Mouse (Mus musculus) kidney, postnatal 4 days (tissue): ENCODE measurements around the gene Hs3st2.

Source experiments
- DNase-seq, 2 experiments: peaks; one replicate each; pipeline ENCODE4 v3.0.0; 2021; ENCODE audit warnings: mixed read lengths in 2 of 2

Hs3st2 gene

GRCm38 (mm10) chr7:121460626-121461025 lies 69.0 kb downstream of the Hs3st2 start:
- DNase-seq, result no peak

- no peak for DNase-seq
Measured at GRCm38 (mm10) chr7:121464441-121464840, 72.8 kb downstream of the Hs3st2 start.

- DNase-seq, result no peak
Measured at GRCm38 (mm10) chr7:121465111-121465510, 73.5 kb downstream of the Hs3st2 start.

GRCm38 (mm10) chr7:121466331-121466730 lies 74.7 kb downstream of the Hs3st2 start:
- DNase-seq, result no peak

- peak; percentile 21 to 37 for DNase-seq
Measured at GRCm38 (mm10) chr7:121469435-121469834, 77.8 kb downstream of the Hs3st2 start.

- peak in 1 of 2 experiments; percentile 17 for DNase-seq
Measured at GRCm38 (mm10) chr7:121478302-121478701, 86.6 kb downstream of the Hs3st2 start.

- no peak for DNase-seq
Measured at GRCm38 (mm10) chr7:121480106-121480505, 88.4 kb downstream of the Hs3st2 start.

- no peak for DNase-seq
Measured at GRCm38 (mm10) chr7:121484590-121484989, 92.9 kb downstream of the Hs3st2 start.

- DNase-seq, result peak; percentile 24 to 33
Measured at GRCm38 (mm10) chr7:121485266-121485665, 93.6 kb downstream of the Hs3st2 start.

- no peak for DNase-seq
Measured at GRCm38 (mm10) chr7:121487291-121487690, 95.6 kb downstream of the Hs3st2 start.

GRCm38 (mm10) chr7:121489401-121489800 lies 97.7 kb downstream of the Hs3st2 start:
- no peak for DNase-seq

GRCm38 (mm10) chr7:121491455-121492005 lies 99.9 kb downstream of the Hs3st2 start:
- no peak for DNase-seq

- DNase-seq, result no peak
Measured at GRCm38 (mm10) chr7:121500516-121500915, 108.9 kb downstream of the Hs3st2 start.

GRCm38 (mm10) chr7:121501666-121502065 lies 110.0 kb downstream of the Hs3st2 start:
- no peak for DNase-seq

GRCm38 (mm10) chr7:121516727-121517126 lies 125.1 kb downstream of the Hs3st2 start:
- DNase-seq, result no peak

- no peak for DNase-seq
Measured at GRCm38 (mm10) chr7:121517165-121517591, 125.5 kb downstream of the Hs3st2 start.

- no peak for DNase-seq
Measured at GRCm38 (mm10) chr7:121522125-121522524, 130.5 kb downstream of the Hs3st2 start.

- DNase-seq, result no peak
Measured at GRCm38 (mm10) chr7:121529023-121529422, 137.4 kb downstream of the Hs3st2 start.

- DNase-seq, result no peak
Measured at GRCm38 (mm10) chr7:121533639-121534038, 142.0 kb downstream of the Hs3st2 start.

- DNase-seq, result no peak
Measured at GRCm38 (mm10) chr7:121534386-121534785, 142.7 kb downstream of the Hs3st2 start.

- DNase-seq, result no peak
Measured at GRCm38 (mm10) chr7:121535987-121536386, 144.3 kb downstream of the Hs3st2 start.

- DNase-seq, result peak; percentile 60 to 62
Measured at GRCm38 (mm10) chr7:121539405-121540275, 148.0 kb downstream of the Hs3st2 start.

- no peak for DNase-seq
Measured at GRCm38 (mm10) chr7:121542458-121542857, 150.8 kb downstream of the Hs3st2 start.

- peak; percentile 22 to 53 for DNase-seq
Measured at GRCm38 (mm10) chr7:121549329-121550022, 157.8 kb downstream of the Hs3st2 start.
